Mouse (Mus musculus): Measurements from ENCODE around the gene Olfr485. TPM values are rescaled to one million over a fixed set of nuclear protein-coding genes. Genes with fewer than 3 reads are reported as not detected.

The Olfr485 gene
- polyA plus RNA-seq (2021; fragmentation: Nextera tagmentation) = not detected in 2 replicates
- long read RNA-seq, experiment 1 = 0 reads
- long read RNA-seq, experiment 2 = 0 reads

DNA sequence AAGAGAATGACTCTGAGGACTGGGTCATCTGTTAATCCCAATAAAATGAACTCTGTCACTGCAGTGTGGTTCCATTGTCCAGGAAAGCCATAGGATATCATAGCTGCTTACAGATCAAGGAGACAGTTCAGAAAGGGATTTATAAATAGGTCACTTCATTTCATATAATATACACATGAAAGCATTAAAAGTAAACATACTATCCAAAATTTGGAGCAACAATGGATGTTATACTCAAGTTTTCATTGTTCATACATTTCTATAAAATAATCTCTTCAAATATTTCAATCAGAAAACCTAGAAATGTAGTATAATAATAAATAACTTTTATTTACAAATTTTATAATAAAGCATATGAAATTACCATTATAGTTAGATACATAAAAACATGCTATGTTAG is at the start of gene Olfr485:
TSS of gene Olfr485 (minus strand) at position 101 of the 400 bp plus-strand sequence.

DNA sequence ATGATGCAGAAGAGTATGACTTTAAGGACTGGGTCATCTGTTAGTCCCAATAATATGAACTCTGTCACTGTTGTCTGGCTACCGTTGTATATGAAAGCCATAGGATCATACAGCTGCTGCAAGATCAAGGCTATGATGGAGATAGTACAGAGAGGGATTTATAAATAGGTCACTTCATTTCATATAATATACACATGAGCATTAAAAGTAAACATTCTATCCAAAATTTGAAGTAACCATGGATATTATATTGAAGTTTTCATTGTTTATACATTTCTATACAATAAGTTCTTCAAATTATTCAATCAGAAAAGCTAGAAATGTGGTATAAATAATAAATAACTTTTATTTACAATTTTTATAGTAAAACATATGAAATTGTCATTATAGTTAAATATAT is 13.0 kb upstream of the Olfr485 start, which contains the start of gene Olfr486:
TSS of gene Olfr486 (minus strand) at position 101 of the 400 bp plus-strand sequence.

DNA sequence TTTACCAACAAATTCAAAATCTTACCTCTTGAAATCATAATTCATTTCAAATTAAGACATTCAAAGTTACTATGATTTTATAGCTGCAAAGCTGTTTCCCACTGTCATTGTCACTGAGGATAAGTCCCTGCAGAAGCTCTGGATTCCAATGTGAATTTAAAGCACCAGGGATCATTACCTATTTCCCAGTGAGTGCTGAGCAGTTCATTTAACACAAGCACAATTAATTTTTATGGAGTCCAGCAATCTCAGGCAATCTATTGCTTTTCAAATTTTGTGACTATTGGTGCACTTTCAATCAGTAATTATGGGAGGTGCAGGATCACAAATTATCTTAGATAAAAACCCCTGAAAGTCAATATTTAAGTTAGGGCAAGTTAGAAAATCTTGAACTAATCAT is 32.3 kb downstream of the Olfr485 start, which contains the start of gene Olfr484:
TSS of gene Olfr484 (minus strand) at position 101 of the 400 bp plus-strand sequence.

Other genes starting within 250 kb of the Olfr485 start
- gene Olfr473, start 229.4 kb downstream of the Olfr485 start, polyA plus RNA-seq (2021; fragmentation: Nextera tagmentation) = not detected in 2 replicates
- not detected in 2 replicates for gene Olfr474, start 205.2 kb downstream of the Olfr485 start, polyA plus RNA-seq (2021; fragmentation: Nextera tagmentation)
- gene Olfr476, start 195.1 kb downstream of the Olfr485 start, polyA plus RNA-seq (2021; fragmentation: Nextera tagmentation) = not detected in 2 replicates
- gene Olfr477, start 173.2 kb downstream of the Olfr485 start, polyA plus RNA-seq (2021; fragmentation: Nextera tagmentation) = not detected in 2 replicates
- gene Olfr478, start 125.9 kb downstream of the Olfr485 start, polyA plus RNA-seq (2021; fragmentation: Nextera tagmentation) = not detected in 2 replicates
- gene Olfr479, start 109.2 kb downstream of the Olfr485 start, polyA plus RNA-seq (2021; fragmentation: Nextera tagmentation) = not detected in 2 replicates
- gene Olfr480, start 92.5 kb downstream of the Olfr485 start, polyA plus RNA-seq (2021; fragmentation: Nextera tagmentation) = not detected in 2 replicates
- gene Olfr481, start 80.0 kb downstream of the Olfr485 start, polyA plus RNA-seq (2021; fragmentation: Nextera tagmentation) = not detected in 2 replicates
- not detected in 2 replicates for gene Olfr482, start 62.3 kb downstream of the Olfr485 start, polyA plus RNA-seq (2021; fragmentation: Nextera tagmentation)
- gene Olfr483, start 59.0 kb downstream of the Olfr485 start, polyA plus RNA-seq (2021; fragmentation: Nextera tagmentation) = not detected in 2 replicates
- 0.06 TPM in 1 of 2 replicates, not detected in the other for gene Olfr484, start 32.4 kb downstream of the Olfr485 start, polyA plus RNA-seq (2021; fragmentation: Nextera tagmentation)
- not detected in 2 replicates for gene Olfr486, start 12.9 kb upstream of the Olfr485 start, polyA plus RNA-seq (2021; fragmentation: Nextera tagmentation)
- not detected in 2 replicates for gene Olfr487, start 54.8 kb upstream of the Olfr485 start, polyA plus RNA-seq (2021; fragmentation: Nextera tagmentation)
- not detected in 2 replicates for gene Olfr488, start 98.5 kb upstream of the Olfr485 start, polyA plus RNA-seq (2021; fragmentation: Nextera tagmentation)
- gene Olfr490, start 129.1 kb upstream of the Olfr485 start, polyA plus RNA-seq (2021; fragmentation: Nextera tagmentation) = not detected in 2 replicates
- gene Olfr491, start 153.6 kb upstream of the Olfr485 start, polyA plus RNA-seq (2021; fragmentation: Nextera tagmentation) = not detected in 2 replicates
- not detected in 2 replicates for gene Olfr492, start 163.8 kb upstream of the Olfr485 start, polyA plus RNA-seq (2021; fragmentation: Nextera tagmentation)
- gene Olfr493, start 187.1 kb upstream of the Olfr485 start, polyA plus RNA-seq (2021; fragmentation: Nextera tagmentation) = not detected in 2 replicates
- gene Olfr494, start 205.5 kb upstream of the Olfr485 start, polyA plus RNA-seq (2021; fragmentation: Nextera tagmentation) = not detected in 2 replicates
- not detected in 2 replicates for gene Olfr495, start 233.3 kb upstream of the Olfr485 start, polyA plus RNA-seq (2021; fragmentation: Nextera tagmentation)